Mouse (Mus musculus): ENCODE results near the gene Gnpat. TPM values are rescaled to one million over a fixed set of nuclear protein-coding genes. Genes with fewer than 3 reads are reported as not detected.

Gnpat gene
- total and polyA plus RNA-seq, 3 experiments = 62.3 to 91.5 (median 89.1) TPM

DNA sequence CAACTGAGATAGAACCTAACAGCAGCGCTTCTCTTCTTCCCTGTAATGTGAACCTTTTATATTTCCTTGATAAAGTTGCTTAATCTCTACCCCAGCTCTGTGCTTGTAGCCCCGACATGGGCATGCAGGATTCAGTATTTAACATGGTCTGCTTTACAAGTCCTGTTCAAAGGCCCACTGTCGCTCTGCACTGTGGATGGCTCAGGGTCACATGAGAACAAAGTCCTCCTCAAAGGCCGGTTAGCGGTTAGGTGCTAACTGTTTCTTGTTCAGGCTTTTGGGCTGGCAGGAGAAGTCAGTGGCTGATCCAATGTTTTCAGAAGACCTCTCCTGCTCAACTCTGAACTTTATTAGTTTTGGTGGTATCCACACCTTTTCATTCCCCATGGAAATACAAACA, 17.3 kb upstream of the Gnpat start:
- Histone ChIP-seq H3K9ac (ENCODE audit: insufficient read depth, low read depth) (no peak overlapping the region), H3K27me3 (replicated peaks) (no peaks in the 10 kb centered on the region), H3K27ac (ENCODE audit: insufficient read depth, low read depth) (no peak overlapping the region), H3K79me2 (replicated peaks; ENCODE audit: control insufficient read depth, extremely low read depth, insufficient read depth, poor library complexity, severe bottlenecking) (no peaks in the 10 kb centered on the region), H3K9me3 (replicated peaks; ENCODE audit: low read length) (no peaks in the 10 kb centered on the region), H3K4me2 (ENCODE audit: insufficient read depth, low read depth, poor library complexity, severe bottlenecking) (no peak overlapping the region), H3K4me3 (replicated peaks in 1 of 3; ENCODE audit: low read depth in 2 of 3, low read length in 2 of 3, poor library complexity in 1 of 3) (no peak overlapping the region), H3K36me3 (replicated peaks in 1 of 2; ENCODE audit: control insufficient read depth in 1 of 2, insufficient read depth in 1 of 2, low read length in 1 of 2) (peaks cover 17 to 51% of the 10 kb centered on the region in 2 experiments), H3K4me1 (ENCODE audit: control insufficient read depth in 1 of 2, insufficient read depth in 2 of 2) (peaks cover 3 to 8% of the 10 kb centered on the region in 2 experiments; a peak in 2 of 4 replicates)
- in situ Hi-C loops (cut with MboI; ENCODE audit: low pct_ligation_motif_present, low pct_unique_long_range_greater_than_20kb, low sequenced_read_pairs) = no loop called here
- dilution Hi-C loops (cut with MboI; ENCODE audit: extremely low pct_ligation_motif_present, extremely low pct_unique_long_range_greater_than_20kb, low sequenced_read_pairs) = no loop called here
- DNase-seq (ENCODE audit: extremely low read depth) = no peak
- TF ChIP-seq TCF12 (IDR thresholded peaks at IDR 0.05; ENCODE audit: low read depth, low read length) (no peak), USF2 (conservative IDR thresholded peaks at IDR 0.05; ENCODE audit: low read depth, low read length) (no peak), MXI1 (IDR thresholded peaks at IDR 0.05; ENCODE audit: low read depth, low read length) (no peak), MAZ (IDR thresholded peaks at IDR 0.05; ENCODE audit: low read depth, low read length) (no peak), SMC3 (IDR thresholded peaks at IDR 0.05; ENCODE audit: low read depth, low read length) (no peak), ZC3H11A (IDR thresholded peaks at IDR 0.05; ENCODE audit: low read depth, low read length) (no peak)

DNA sequence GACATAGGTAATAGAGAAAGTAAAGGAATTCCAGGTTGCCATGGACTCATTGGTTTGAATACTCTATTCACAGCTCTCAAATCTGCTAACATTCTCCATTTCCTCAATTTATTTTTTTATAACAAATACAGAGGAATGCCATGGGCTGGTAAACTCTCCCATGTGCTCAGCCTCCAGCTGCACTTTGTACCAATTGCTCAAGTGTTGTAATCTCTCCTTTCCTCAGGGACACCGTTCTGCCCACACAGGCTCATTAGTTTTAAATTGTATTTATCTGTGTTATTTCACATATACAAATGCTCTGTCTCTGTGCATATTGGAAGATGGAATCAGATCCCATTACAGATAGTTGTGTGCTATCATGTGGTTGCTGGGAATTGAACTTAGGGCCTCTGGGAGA, 9.3 kb upstream of the Gnpat start:
- Histone ChIP-seq H3K27ac (ENCODE audit: insufficient read depth, low read depth) (no peak overlapping the region), H3K27me3 (replicated peaks) (no peaks in the 10 kb centered on the region), H3K36me3 (replicated peaks in 1 of 2; ENCODE audit: control insufficient read depth in 1 of 2, insufficient read depth in 1 of 2, low read length in 1 of 2) (peaks cover 34 to 62% of the 10 kb centered on the region in 2 experiments), H3K9ac (ENCODE audit: insufficient read depth, low read depth) (no peak overlapping the region), H3K4me2 (ENCODE audit: insufficient read depth, low read depth, poor library complexity, severe bottlenecking) (no peak overlapping the region), H3K4me1 (ENCODE audit: control insufficient read depth in 1 of 2, insufficient read depth in 2 of 2) (peaks cover 0 to 3% of the 10 kb centered on the region in 2 experiments; a peak in 1 of 4 replicates), H3K79me2 (replicated peaks; ENCODE audit: control insufficient read depth, extremely low read depth, insufficient read depth, poor library complexity, severe bottlenecking) (peaks cover 8% of the 10 kb centered on the region), H3K9me3 (replicated peaks; ENCODE audit: low read length) (peaks cover 6% of the 10 kb centered on the region), H3K4me3 (replicated peaks in 1 of 3; ENCODE audit: low read depth in 2 of 3, low read length in 2 of 3, poor library complexity in 1 of 3) (no peak overlapping the region)
- dilution Hi-C loops (cut with MboI; ENCODE audit: extremely low pct_ligation_motif_present, extremely low pct_unique_long_range_greater_than_20kb, low sequenced_read_pairs) (no loop called here), in situ Hi-C loops (cut with MboI; ENCODE audit: low pct_ligation_motif_present, low pct_unique_long_range_greater_than_20kb, low sequenced_read_pairs) (no loop called here)
- TF ChIP-seq CHD1 (IDR thresholded peaks at IDR 0.05; ENCODE audit: low read depth, low read length) (no peak), MXI1 (IDR thresholded peaks at IDR 0.05; ENCODE audit: low read depth, low read length) (no peak), POLR2AphosphoS2 (IDR thresholded peaks at IDR 0.05; ENCODE audit: low read depth, low read length) (no peak), TCF12 (IDR thresholded peaks at IDR 0.05; ENCODE audit: low read depth, low read length) (no peak), MAFK (IDR thresholded peaks at IDR 0.05; ENCODE audit: insufficient replicate concordance, low read length) (no peak), SIN3A (IDR thresholded peaks at IDR 0.05; ENCODE audit: low read length) (no peak), JUN (IDR thresholded peaks at IDR 0.05; ENCODE audit: insufficient read depth, low read depth, low read length) (no peak), SMC3 (IDR thresholded peaks at IDR 0.05; ENCODE audit: low read depth, low read length) (no peak), NRF1 (IDR thresholded peaks at IDR 0.05; ENCODE audit: low read depth, low read length) (no peak), MEF2A (IDR thresholded peaks at IDR 0.05; ENCODE audit: borderline replicate concordance, low read depth, low read length) (no peak), MAX (IDR thresholded peaks at IDR 0.05; ENCODE audit: low read length) (no peak), ZMIZ1 (IDR thresholded peaks at IDR 0.05; ENCODE audit: low read depth, low read length) (no peak), RAD21 (IDR thresholded peaks at IDR 0.05; ENCODE audit: low read depth, low read length) (no peak)
- DNase-seq (ENCODE audit: extremely low read depth) = no peak

Data from CH12.LX (cell line).